Mouse (Mus musculus) hindlimb bud, embryonic 11.5 days (tissue): Measurements from ENCODE around the gene Atg101.

ENCODE experiments used
- DNase-seq: peaks from one replicate; pipeline ENCODE4 v3.0.0-alpha.2; 2012; ENCODE audit warnings: low read depth, low spot score; ENCODE audit errors: extremely low spot score

The Atg101 gene

DNA sequence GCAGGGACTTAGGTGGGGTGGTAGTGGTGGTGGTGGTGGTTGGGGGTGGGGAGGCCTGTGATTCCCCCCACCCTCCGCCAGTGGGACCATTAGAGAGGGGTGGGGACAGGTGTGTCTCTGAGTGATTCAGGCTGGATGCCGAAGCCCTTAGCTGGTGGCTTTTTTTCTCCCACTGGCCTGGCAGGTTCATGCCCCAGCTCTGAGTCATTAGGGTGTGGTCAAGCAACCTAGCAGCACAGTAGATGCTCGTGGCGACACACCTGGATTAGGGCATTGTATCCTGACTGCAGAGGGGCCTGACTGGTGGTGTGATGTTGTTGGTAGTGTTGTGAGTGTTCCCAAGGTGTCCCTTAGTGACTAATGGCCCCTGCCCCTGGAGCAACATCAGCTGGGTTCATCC lies 47.0 kb downstream of the Atg101 start:
- DNase-seq, result no peak

DNA sequence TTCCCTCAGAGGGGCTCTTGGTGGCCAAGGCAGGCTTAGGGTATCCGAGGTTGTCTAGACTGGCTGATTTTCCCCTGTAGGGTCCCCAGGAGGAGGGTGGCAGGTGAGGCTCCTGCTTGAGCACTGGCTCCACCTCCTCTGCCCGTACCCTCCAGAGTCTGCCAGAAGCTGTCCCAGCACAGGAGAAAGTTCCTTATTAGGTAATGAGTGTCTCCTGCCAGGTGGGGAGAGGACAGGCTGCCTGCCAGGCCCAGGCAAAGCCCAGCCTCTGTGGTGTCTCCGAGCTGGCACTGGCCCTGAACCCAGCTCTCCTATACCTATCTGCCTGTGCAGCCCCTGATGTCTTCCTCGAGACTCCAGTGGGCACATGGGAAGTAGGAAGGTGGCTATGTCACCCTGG lies 48.3 kb downstream of the Atg101 start:
- no peak for DNase-seq

DNA sequence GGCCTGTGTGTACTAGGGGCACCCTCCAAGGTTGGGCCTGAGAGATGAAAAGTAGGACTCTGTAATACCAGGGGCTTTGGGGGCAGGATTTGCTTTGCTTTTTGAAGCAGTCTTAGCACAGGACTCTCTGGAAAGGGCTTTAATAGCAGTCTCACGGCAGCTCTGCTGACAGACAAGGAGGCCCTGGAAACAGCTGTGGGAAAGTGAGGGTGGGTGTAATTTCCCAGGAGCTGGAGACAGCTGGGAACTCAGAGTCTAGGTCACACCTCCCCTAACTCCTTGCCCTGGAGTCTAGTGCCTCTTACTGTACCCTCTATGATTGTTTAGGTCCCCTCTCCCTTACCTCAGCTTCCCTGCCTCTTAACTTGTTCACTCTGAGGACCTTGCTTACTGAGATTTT lies 49.1 kb downstream of the Atg101 start:
- no peak for DNase-seq

DNA sequence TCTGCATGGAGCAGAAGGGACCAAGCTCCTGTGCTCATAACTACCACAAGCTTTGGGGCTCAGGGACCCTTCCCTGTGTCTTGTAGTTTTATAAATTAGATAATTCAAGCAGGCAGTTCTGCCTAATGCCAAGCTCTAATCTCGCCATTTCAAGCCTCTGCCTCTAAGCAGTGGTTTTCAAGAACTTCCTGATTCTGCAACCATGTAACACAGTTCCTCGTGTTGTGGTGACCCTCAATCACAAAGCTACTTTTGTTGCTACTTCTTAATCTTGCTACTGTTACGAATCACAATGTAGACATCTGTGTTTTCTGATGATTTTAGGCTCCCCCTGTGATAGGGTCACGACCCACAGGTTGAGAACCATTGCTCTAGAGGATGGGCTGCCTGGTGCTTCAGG lies 49.6 kb downstream of the Atg101 start:
- DNase-seq, result no peak

DNA sequence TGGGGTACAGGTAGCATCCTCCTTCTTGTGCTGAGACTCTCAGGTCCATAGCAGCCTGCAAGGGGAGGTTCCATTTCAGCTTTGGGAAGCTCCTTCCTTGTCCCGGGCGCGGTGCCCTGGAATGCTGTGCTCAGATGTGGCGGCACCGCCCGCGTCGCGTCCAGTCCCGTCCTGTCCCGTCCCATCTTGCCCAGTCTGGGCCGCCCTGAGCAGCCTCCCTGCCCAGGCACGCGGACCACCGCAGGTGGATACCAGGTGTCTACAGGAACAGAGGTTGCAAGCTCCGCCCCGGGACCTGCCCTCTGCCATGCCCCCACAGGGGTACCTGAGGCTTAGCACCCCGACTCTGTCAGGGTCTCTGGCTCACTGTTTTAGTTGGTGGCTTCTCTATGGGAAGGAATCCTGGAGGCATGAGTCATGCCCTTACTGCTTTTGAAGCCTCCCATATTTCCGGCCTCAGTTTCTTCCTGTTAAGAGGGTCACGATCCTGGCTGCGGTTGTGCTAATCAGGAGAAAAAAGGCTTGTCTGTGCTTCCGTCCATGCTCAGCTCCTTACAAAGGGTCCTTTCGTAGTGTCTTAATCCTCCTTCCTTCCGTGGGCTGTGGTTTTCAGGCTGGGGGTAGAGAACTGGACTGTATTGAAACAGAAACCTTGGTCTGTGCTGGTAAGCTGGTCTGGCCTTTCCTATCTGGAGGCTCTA lies 52.6 kb downstream of the Atg101 start:
- no peak for DNase-seq

DNA sequence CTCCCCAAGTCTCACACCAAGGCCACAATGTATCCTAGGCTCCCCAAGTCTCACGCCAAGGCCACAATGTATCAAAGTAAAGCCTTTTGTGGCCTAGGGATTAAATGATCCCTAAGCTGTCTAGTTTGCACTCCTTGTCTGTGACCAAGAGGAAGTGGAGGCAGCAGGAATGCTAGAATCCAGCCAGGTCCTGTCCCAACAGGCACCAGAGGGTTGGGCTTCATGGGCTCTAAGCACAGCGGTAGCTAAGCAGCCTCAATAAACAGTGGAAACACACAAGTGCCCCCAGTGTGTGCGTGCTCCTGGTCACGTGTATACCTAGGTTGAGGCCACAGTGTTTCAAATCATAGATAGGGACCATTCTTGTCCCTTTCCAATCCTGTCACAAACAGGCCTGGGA lies 54.3 kb downstream of the Atg101 start:
- DNase-seq, result no peak

DNA sequence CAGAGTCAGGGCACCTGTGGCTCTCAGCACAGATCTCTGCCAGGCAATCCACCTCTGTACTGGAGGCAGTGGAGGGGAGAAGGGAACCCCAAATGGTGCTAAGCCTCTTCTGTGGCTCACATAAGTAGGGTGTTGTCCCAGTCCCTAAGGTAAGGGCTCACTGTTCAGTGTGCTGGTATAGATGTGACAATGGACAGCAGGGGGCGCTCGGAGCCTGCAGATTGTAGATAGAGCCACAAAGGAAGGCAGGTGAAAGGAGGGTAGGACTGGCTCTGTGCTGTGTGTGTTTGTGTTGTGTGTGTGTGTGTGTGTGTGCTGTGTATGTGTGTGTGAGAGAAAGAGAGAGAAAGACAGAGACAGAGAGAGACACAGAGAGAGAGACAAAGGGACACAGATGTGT lies 55.5 kb downstream of the Atg101 start:
- peak; percentile 60 for DNase-seq
